Mouse (Mus musculus) heart, postnatal 0 days (tissue): ENCODE results near the gene Tmcc1. TPM values are rescaled to one million over a fixed set of nuclear protein-coding genes. Genes with fewer than 3 reads are reported as not detected.
A peak's percentile ranks its signal among the peaks of the same experiment; 100 is the strongest.

ENCODE experiments used
- ATAC-seq: fragments of 200-750 bp; cut with Nextera tagmentation; 2 replicates; pipeline ENCODE4 v1.8.0; 2017; ENCODE audit warnings: low read depth, moderate number of reproducible peaks, moderate library complexity; ENCODE audit not compliant: insufficient read depth
- DNase-seq: peaks from one replicate; pipeline ENCODE4 v3.0.0-alpha.2; 2016; ENCODE audit warnings: low spot score
- H3K27ac ChIP-seq: fragments of 300-500 bp; sonication (generic); 2 replicates; pipeline ENCODE4 v1.5.1; 2014; ENCODE audit warnings: low read depth, mild to moderate bottlenecking
- H3K27me3 ChIP-seq: fragments of 300-500 bp; sonication (generic); 2 replicates; pipeline ENCODE4 v1.6.1; 2014; ENCODE audit warnings: low read length, mixed read lengths; ENCODE audit not compliant: control insufficient read depth, insufficient read depth
- H3K36me3 ChIP-seq: fragments of 300-500 bp; sonication (generic); replicated peaks from 2 replicates; pipeline ENCODE4 v1.6.1; 2014; ENCODE audit warnings: low read length, mixed read lengths; ENCODE audit not compliant: control insufficient read depth, insufficient read depth
- H3K4me1 ChIP-seq: fragments of 300-500 bp; sonication (generic); 2 replicates; pipeline ENCODE4 v1.6.1; 2014; ENCODE audit warnings: antibody characterized with exemption; ENCODE audit not compliant: control insufficient read depth, insufficient read depth
- H3K4me2 ChIP-seq: fragments of 300-500 bp; sonication (generic); 2 replicates; pipeline ENCODE4 v1.6.1; 2014; ENCODE audit warnings: low read depth, mild to moderate bottlenecking, low read length, moderate library complexity
- H3K4me3 ChIP-seq: fragments of 300-500 bp; sonication (generic); 2 replicates; pipeline ENCODE4 v1.5.1; 2014; ENCODE audit warnings: low read depth, low read length
- H3K9ac ChIP-seq: fragments of 300-500 bp; sonication (generic); replicated peaks from 2 replicates; pipeline ENCODE4 v1.6.1; 2014; ENCODE audit warnings: low read depth, low read length, mixed read lengths
- H3K9me3 ChIP-seq: fragments of 300-500 bp; sonication (generic); replicated peaks from 2 replicates; pipeline ENCODE4 v1.6.1; 2016; ENCODE audit warnings: low read length; ENCODE audit not compliant: control insufficient read depth
- CTCF ChIP-seq: IDR thresholded peaks from 2 replicates; pipeline ENCODE4 v1.5.1; 2016; ENCODE audit warnings: antibody characterized with exemption, control low read depth, low read depth
- EP300 ChIP-seq: IDR thresholded peaks from 2 replicates; pipeline ENCODE4 v1.6.1; 2016; ENCODE audit warnings: antibody characterized with exemption, low read depth
- WGBS: fragments of 180-500 bp; shearing (Covaris S2); extraction: QIAGEN DNeasy Blood & Tissue Kit; methylation state at CpG from one replicate; pipeline ENCODE4 v1.1.7; 2014; 5-methylcytosine and 5-hydroxymethylcytosine counted together
- polyA plus RNA-seq: library from polyadenylated mRNA; unstranded; fragments of >200 nt; fragmentation: Nextera tagmentation; extraction: Ambion mirVana; gene quantifications from 2 replicates; pipeline ENCODE4 v1.2.1, GENCODE M21; 2015
- total RNA-seq: library from RNA; depleted of rRNA; stranded (reverse); fragments of >200 nt; gene quantifications from 2 replicates; pipeline ENCODE4 v1.2.3, GENCODE M21; 2014; ENCODE audit warnings: low replicate concordance

The Tmcc1 gene
- total and polyA plus RNA-seq, 2 experiments from 2014 or later, result 6.9 to 21.1 TPM

DNA sequence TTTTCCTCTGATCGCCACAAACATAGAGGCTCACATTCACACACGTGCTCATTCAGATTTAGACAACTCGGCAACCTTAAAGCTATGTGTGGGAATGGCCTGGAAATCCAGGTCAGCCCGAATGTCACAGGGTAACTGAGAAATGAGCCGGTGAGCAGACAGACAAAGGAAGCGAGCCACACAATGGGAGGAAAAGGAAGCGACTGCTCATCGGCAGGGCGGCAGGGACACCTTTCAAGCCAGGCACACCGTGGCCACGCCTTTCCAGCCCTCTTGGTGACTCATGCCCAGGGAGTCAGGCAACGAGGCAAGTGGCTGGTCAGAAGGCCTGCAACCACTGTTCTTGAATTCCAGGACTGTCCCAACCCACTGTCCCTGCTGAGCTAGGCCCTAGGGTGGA, 183.9 kb downstream of the Tmcc1 start:
- TF ChIP-seq CTCF (no peak), EP300 (0 out of 2 replicates have a peak, but pooled peaks have one; percentile 45)
- Histone ChIP-seq H3K27ac (peak overlapping the region; percentile 28; the same call in 1 of the 2 replicates), H3K27me3 (no peaks in the 10 kb centered on the region), H3K9me3 (no peaks in the 10 kb centered on the region), H3K4me1 (peaks cover 13% of the 10 kb centered on the region; the same call in 1 of the 2 replicates), H3K36me3 (no peaks in the 10 kb centered on the region), H3K4me3 (no peak overlapping the region), H3K4me2 (no peak overlapping the region), H3K9ac (no peak overlapping the region)
- WGBS, result 58% methylated on average over 12 of the region's 12 CpGs
- DNase-seq, result no peak
- 0 out of 2 replicates have a peak, but pooled peaks have one; percentile 5 for ATAC-seq

DNA sequence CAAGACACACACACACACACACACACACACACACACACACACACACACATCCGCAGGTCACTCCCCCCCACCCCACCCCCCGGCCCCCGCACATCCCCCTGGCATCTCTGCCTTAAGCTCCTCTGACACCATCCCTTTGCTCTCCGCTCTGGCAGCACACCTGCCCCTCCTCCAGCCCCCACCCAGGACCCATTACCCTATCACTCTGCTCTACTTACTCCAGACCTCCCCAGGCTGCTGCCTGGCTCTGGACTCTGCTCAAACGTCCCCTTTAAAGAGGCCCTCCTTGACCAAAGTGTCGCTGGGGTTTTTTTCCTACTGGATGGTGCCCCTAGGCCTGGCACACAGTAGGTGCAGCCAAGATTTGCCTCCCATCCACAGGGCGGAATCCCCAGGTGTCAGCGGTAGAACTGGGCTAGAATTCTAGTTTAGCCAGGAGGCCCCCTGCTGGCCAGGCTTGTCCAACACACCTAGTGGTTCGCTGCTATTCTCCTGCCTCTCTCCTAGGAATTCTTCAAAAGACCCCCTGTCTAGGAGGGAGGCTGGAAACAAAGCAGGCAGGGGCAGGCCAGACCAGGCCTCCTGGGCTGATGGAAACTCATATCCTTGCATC, 185.6 kb downstream of the Tmcc1 start:
- H3K27ac ChIP-seq, result no peak overlapping the region
- TF ChIP-seq CTCF (peak; percentile 73), EP300 (no peak)
- WGBS, result 11% methylated on average over 9 of the region's 9 CpGs
- no peak overlapping the region for H3K4me3 ChIP-seq
- no peaks in the 10 kb centered on the region for H3K36me3 ChIP-seq
- no peaks in the 10 kb centered on the region for H3K9me3 ChIP-seq
- H3K4me1 ChIP-seq, result peaks cover 25% of the 10 kb centered on the region
- H3K4me2 ChIP-seq, result no peak overlapping the region
- H3K9ac ChIP-seq, result no peak overlapping the region
- no peak for ATAC-seq
- DNase-seq, result no peak
- no peaks in the 10 kb centered on the region for H3K27me3 ChIP-seq

DNA sequence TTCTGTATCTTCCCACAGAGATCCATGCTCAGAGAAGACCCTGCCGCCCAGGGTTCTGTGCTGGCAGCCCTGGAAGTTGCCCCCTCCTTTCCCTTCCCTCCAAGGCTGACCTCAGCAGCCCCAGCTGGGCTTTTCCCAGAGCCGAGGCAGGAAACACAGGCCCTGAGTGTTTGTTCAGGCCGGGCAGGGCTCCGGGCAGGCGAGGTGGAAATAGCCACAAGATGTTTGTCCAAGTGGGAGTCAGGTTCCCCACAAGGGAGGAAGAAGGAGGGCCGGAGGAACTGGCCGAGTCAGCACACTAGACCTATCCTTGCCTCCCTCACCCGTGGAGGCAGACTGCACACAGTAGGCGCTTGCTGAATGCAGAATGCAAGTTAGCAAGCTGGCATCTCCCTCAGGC, 186.6 kb downstream of the Tmcc1 start:
- Histone ChIP-seq H3K4me3 (no peak overlapping the region), H3K27ac (peak overlapping the region; percentile 92), H3K9ac (no peak overlapping the region), H3K27me3 (no peaks in the 10 kb centered on the region), H3K4me2 (0 out of 2 replicates have a peak overlapping the region, but pooled peaks have one; percentile 14), H3K9me3 (no peaks in the 10 kb centered on the region), H3K36me3 (no peaks in the 10 kb centered on the region), H3K4me1 (peaks cover 25% of the 10 kb centered on the region)
- DNase-seq (peak; percentile 72), ATAC-seq (peak; percentile 42)
- WGBS, result 54% methylated on average over 9 of the region's 9 CpGs
- no peak for TF ChIP-seq CTCF
- TF ChIP-seq EP300, result peak; percentile 28; the same call in 1 of the 2 replicates

DNA sequence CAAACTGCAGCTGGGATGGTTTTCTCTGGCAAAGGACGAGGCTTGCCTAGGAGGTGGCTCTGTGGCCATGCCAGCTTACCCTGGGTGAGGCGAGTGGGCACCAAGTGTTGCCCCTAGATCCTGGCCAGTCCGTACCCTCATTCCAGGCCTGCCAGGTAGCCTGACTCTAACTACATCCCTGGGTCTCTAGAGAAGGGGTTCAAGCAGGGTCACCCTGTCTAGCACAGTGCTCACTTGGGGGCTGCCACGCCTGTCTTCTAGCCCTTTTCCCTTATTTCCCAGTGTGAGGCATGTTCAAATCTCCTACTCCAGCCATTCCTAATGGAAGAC, 187.4 kb downstream of the Tmcc1 start:
- DNase-seq (no peak), ATAC-seq (no peak)
- H3K36me3 ChIP-seq, result no peaks in the 10 kb centered on the region
- H3K4me2 ChIP-seq, result no peak overlapping the region
- H3K4me1 ChIP-seq, result peaks cover 25% of the 10 kb centered on the region
- H3K27me3 ChIP-seq, result no peaks in the 10 kb centered on the region
- no peak overlapping the region for H3K4me3 ChIP-seq
- TF ChIP-seq EP300 (no peak), CTCF (no peak)
- no peaks in the 10 kb centered on the region for H3K9me3 ChIP-seq
- 62% methylated on average over 4 of the region's 4 CpGs for WGBS
- peak overlapping the region; percentile 92 for H3K27ac ChIP-seq
- H3K9ac ChIP-seq, result no peak overlapping the region; the same call in 1 of the 2 replicates

DNA sequence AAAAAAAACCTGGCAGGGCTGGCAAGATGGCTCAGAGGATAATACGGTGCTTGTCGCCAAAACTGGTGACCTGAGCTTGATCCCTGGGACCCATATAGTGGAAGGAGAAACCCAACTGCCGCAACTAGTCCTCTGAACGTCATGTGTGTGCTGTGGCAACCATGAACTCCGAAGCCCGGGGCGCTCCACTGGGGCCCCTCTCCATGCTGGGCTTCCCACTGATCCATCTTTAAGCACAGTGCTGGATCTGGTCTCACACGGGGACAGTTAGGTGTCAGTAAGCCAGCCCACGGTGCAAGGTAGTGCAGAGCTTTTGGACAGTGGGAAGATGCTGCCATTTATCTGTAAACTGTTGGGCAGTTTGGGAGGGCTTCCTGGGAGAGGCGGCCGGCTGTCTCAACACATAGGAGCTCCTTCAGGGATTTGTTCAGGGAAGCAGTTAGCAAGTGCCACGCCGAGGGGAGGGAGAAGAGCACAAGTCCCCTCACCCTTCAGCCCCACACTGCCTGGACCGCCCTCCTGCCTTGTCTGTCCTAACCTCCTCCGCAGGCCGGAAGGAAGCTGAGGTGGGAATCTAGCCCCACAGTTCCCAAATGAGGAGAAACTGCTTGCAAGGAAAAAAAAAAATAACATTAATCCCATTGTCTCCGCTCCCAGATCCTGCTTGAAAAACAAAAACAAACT, 187.9 kb downstream of the Tmcc1 start:
- H3K9ac ChIP-seq, result no peak overlapping the region
- no peaks in the 10 kb centered on the region for H3K36me3 ChIP-seq
- 62% methylated on average over 17 of the region's 17 CpGs for WGBS
- peaks cover 25% of the 10 kb centered on the region for H3K4me1 ChIP-seq
- peak; percentile 10; the same call in 1 of the 2 replicates for ATAC-seq
- no peak for TF ChIP-seq EP300
- no peak for TF ChIP-seq CTCF
- H3K27me3 ChIP-seq, result no peaks in the 10 kb centered on the region
- H3K4me3 ChIP-seq, result no peak overlapping the region
- DNase-seq, result no peak
- no peaks in the 10 kb centered on the region for H3K9me3 ChIP-seq
- H3K4me2 ChIP-seq, result no peak overlapping the region
- peak overlapping the region; percentile 92 for H3K27ac ChIP-seq
